Mouse (Mus musculus): ENCODE data around the gene Sf3b2.
"Not testable (repeated sequence)": the region's sequence is repeated elsewhere in the genome, so short reads cannot be mapped to it uniquely, and the experiment has no call there.

Sf3b2 gene

DNA sequence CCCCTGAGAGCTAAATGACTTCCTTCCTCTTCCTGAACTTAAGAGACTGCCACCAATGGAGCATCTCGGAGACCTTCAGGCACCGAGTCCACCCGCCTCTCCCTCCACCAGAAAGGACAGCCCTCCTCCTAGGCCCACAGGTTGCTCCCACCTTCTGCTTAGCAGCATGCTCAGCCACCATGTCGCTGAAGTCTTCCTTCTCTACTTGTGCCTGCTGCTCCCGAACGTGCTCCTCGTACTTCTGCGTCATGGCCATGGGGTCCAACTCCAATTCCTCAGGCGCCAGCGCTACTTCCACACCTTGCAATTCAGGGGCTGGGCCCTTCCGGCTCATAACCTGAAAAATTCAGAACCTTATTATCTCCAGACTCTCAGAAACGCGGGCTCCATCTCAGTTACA is 20.6 kb downstream of the Sf3b2 start:
- in situ Hi-C loops (cut with MboI; ENCODE audit: unreplicated experiment in 2 of 2), result loop anchor here in 1 of 2 experiments (5.0 kb wide), 1 partner anchor 77 kb away; no protein-coding TSS in a partner anchor

DNA sequence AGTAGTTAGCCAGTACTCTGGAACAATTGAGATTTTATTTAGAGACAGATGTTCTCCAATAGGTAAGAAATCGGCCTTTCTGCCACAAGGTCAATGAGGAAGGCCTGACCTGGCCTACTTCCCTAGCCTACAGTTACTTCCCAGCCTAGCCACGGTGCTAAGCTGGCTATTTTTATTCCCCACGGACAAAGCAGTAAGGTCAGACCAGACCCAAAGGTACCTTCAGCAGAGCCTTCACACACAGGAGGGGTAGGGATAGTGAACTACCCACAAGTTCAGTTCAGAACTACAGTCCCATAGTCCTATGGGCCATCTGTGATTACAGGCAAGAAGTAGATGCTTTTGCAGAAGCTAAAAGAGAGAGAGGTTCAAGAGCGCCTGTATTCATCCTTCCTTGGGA is 21.3 kb downstream of the Sf3b2 start:
- in situ Hi-C loops (cut with MboI; ENCODE audit: unreplicated experiment in 2 of 2), result no loop called here

DNA sequence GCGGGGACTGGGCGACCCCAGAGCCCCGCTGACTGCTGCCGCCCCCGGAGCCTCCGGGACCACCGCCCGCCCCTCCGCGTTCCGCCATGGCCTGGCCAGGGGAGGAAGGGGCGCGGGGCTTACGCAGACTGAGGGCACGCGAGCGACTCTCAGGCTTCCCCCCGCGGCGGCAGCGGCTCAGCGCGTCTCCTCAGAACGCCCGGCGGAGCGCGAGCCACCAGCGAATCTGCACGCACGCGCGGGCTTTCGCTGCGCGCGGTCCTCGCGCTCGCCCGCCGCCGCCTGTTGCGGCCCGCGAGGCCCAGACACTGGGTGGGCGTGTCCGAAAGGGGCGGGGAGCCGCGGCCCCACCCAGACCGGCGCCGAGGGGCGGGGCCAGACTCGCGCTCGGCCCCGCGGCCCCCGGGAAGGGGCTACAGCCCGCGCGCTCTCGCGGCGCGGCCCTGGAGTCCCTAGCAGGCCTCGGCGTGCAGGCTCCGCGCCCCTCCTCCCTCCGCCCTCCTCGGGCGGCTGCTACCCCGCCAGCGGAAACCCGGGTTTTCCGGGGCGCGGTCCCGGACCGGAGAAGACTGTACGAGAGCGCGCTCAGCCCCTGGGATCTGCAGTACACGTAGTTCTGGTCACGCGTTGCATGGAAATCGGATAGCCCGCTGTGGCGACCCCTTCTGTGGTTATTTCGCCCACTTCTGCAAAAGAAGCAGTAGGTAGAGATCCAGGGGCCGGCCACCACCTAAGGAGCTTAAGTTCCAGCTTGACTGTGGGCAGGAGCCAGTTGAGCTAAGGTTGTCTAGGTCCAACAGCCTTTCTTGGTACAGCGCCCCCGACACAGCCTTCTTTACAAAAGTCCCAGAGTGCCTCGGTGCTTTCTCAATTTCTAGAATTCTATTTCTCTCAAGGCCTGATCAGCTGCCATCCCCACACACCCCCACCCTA is 22.2 kb downstream of the Sf3b2 start, which contains the start of gene Pacs1:
TSS of gene Pacs1 (minus strand) at position 319 of the 933 bp plus-strand sequence.
- in situ Hi-C loops (cut with MboI; ENCODE audit: unreplicated experiment in 2 of 2), result no loop called here

DNA sequence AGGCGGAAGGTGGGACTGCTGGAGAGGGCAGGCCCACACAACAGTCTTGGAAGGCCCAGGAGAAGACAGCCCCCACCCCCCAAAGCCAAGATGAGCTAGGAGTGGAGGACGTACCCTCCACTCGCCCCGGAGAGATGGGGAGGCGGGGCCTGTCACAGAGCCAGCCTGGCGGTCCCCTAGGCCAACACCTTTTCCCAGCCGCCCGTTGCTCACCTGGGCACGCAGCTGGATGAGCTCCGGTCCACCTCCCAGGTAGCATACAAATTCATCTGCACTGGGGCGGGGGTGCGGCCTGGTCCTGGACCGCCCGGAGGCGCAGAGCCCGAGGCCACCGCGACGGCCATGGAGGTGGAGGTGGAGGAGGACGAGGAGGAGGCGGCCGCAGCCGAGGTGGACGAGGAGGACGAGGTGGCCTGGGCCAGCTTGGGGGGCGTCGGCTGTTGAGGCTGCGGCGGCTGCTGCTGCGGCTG is 22.9 kb downstream of the Sf3b2 start:
- in situ Hi-C loops (cut with MboI; ENCODE audit: unreplicated experiment in 2 of 2), result no loop called here

DNA sequence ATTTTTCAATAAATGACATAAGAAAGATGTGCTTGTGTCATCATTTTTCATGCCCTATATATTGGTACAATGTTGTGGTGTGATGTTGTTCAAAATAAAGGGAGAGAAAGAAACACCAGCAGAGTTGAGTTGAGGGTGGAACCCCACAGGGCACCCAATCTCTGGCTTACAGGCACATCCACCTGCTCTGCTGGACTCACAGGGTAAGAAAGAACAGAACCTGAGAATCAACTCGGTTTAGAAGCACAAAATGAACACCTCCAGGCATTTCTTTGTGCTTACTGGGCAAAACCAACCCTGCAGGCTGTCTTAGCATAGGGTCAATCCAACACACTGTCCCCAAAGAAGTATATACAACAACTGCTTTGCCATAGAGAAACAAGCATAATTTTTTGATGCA is 23.8 kb downstream of the Sf3b2 start:
- in situ Hi-C loops (cut with MboI; ENCODE audit: unreplicated experiment in 2 of 2), result no loop called here

DNA sequence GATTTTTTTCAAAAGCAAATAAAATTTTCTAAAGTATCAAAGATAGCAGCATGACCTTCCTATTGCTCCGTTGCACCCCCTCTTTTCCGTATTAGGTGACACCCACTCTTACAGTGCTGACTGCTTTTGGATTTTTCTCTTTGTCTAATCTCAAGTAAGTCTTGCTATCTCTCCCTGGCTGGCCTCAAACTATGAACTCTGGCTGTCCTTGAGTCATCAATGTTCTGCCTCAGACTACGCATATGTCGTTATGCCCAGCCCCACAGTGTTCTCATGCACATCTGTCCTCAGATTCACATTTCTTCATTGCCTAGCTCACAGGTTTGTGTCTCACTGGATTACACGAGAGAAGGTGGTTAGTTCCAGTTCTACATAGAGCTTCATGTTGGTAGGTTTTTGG is 25.9 kb downstream of the Sf3b2 start:
- in situ Hi-C loops (cut with MboI; ENCODE audit: unreplicated experiment in 2 of 2), result no loop called here

DNA sequence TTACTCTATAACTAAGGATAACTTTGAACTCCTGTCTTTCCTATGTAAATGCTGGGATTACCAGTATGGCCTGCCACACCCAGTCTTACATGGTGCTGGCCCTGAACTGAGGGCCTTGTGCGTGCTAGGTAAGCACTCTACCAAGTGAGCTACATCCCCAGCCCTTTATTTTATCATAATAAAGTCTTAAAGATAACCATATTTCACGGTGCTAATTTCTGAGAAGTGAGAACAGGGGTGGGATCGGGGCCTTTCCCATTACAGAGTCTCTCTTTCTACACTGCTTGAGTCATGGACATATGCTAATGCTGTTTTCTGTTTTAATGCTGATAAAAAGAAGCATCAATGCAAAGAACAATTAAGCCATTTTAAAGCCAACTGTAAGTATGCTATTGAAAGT is 26.4 kb downstream of the Sf3b2 start:
- in situ Hi-C loops (cut with MboI; ENCODE audit: unreplicated experiment in 2 of 2), result no loop called here

DNA sequence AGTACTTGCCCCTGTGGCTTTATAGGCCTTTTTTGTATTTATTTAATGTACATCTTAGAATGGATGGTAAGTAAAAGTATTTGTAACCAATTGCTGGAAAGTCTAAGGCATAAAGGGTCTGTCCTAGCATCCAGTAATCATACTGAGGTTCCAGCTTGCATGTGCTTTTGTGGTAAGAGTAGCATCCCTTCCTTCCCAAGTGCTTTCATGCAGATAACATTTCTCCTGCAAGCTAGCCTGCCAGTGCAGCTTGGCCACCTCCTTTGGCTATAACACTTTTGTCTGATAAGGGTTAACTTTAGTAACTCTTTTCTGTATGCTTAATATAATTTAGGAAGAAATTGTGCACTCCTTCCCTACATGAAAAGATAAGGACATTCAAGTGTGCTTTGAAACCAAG is 27.2 kb downstream of the Sf3b2 start:
- in situ Hi-C loops (cut with MboI; ENCODE audit: unreplicated experiment in 2 of 2), result no loop called here

DNA sequence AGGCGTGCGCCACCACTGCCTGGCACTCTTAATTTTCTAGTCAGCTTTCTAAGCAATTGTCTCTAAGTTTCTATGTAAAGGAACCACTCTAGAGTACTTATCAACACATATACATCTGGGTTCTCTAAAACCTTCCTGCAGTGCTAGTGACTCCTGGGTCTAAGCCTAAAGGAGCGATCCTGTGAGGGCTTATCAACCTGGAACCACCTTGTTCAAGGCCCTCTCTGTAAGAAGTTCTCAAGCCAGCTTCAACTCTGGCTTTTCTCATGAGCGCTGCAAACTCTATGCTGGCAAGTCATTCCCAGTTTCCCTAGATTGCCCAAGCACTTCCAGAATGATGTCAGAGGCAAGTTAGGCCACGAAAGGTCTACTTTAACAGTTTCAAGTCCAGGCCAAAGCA is 28.2 kb downstream of the Sf3b2 start:
- in situ Hi-C loops (cut with MboI; ENCODE audit: unreplicated experiment in 2 of 2), result no loop called here

DNA sequence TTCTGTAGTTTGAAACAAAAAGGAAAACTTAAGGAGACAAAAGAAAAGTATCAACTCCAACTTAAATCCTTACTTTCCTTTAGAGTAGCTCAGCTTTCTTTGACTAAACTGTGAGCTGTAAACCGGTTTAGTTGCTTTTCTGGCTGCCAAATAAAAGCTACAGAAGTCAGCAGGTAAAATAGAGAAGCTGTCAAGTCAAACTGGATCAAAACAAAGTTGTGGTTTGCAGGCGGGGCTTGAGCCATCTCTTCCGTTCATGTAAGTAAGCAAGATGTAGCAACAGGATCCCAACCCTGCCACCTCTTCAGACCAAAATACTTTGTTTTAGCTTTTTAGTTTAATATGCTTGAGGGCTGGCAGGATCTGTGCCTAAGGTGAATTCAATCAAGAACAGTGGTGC is 38.1 kb downstream of the Sf3b2 start:
- in situ Hi-C loops (cut with MboI; ENCODE audit: unreplicated experiment in 2 of 2), result no loop called here

DNA sequence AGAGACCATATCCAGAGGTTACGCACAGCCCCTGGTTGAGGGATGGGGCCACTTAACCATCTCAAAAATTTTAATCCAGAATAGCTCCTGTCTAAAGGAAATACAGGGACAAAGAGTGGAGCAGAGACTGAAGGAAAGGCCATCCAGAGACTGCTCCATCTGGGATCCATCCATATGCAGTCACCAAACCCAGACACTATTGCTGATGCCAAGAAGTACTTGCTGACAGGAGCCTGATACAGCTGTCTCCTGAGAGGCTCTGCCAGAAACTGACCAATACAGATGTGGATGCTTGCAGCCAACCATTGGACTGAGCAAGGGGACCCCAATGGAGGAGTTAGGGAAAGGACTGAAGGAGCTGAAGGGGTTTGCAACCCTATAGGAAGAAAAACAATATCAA is 58.3 kb downstream of the Sf3b2 start:
- in situ Hi-C loops (cut with MboI; ENCODE audit: unreplicated experiment in 2 of 2), result not testable (repeated sequence)

DNA sequence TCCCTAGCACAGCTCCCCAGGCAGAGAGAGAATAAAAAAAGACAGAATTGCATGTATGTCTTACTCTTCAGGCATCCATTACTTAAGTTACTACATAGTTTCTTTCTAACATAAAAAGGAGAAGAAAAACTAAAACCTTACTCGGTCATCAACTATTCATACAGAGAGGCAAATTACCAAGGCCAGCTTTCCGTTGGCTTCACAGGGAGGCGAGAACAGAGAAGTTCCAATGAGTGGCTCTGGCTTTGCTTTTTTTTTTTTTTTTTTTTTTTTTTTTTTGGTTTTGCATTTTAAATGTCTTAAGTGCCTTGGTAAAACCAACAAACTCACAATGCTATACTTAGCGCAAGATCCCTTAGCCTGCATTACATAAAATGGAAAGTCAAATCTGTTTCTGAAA is 62.6 kb downstream of the Sf3b2 start:
- in situ Hi-C loops (cut with MboI; ENCODE audit: unreplicated experiment in 2 of 2), result no loop called here

DNA sequence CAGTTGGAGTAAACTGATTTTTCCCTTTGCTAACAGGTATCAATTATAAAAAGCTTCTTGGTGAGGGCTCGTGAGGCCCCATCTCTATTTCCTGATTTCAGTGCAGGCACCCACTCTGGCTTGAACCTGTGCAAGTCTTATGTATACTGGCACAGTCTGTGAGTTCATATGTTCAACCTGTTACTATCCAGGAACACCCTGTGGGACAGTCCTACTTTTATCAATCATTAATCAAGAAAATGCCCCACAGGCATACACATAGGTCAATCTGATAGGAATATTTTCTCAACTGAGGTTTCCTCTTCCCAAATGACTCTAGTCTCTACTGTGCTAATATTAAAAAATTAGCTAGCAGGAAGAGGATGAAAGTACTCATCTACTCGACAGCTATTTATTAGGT is 65.1 kb downstream of the Sf3b2 start:
- in situ Hi-C loops (cut with MboI; ENCODE audit: unreplicated experiment in 2 of 2), result no loop called here

DNA sequence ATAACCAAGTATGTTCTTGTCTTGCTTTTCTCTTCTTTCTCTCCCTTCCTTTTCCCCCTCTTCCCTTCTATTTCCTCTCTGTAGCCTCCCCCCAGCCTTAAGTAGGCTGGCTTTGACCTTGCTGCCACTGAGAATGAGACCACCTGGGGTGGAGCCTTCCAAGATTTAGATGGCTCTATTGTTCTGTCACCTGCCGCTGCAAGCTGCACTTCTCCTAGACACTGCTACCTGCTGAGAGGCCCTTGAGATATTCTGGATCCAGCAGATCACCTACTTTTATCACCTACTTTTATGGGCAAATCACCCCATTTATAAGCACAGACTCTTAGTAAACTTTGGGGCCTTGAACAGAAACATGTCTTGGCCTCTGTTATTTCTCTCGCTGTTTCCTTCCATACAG is 70.6 kb downstream of the Sf3b2 start:
- in situ Hi-C loops (cut with MboI; ENCODE audit: unreplicated experiment in 2 of 2), result no loop called here

DNA sequence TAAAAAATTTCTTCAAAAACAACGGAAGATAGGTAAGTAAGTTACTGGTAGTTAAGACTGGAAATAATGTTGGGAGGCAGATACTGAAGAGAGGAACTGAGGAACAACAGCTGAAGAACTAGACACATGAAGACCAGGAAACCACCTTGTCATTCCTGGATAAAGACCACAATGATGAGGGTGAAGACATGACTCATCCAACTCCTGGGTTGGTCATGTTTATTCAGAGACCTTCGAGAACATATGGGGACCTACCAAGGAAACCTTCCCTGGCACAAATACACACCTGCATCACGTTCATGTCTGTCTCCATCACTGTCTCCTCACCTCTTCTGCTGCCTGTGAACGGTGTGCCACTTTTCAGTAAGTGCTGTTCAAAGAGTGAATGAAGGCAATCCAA is 71.2 kb downstream of the Sf3b2 start:
- in situ Hi-C loops (cut with MboI; ENCODE audit: unreplicated experiment in 2 of 2), result no loop called here

Measured in v-Abl transformed pro-B cells (cell line).